27 mouse cellular contexts compared by ENCODE assay signal in genomic region chr1:35836552-35836951, GRCm38 (mm10).
"Had no signal": no experiment of that assay in that cellular context is flagged by ENCODE, and none has a peak within 500 bp of the region (broad histone marks: within the 10 kb centered on the region; RNA-seq: fewer than 3 reads in every experiment).

No protein-coding gene starts in this region.

- ATAC-seq: forebrain, embryonic 16.5 days; hindbrain, embryonic 16.5 days; inflammation-experienced regulatory T-cells, adult 6 months; intestine, embryonic 15.5 days; intestine, postnatal 0 days had no signal

- H3K4me2 ChIP-seq: heart, embryonic 11.5 days; heart, embryonic 13.5 days; heart, embryonic 15.5 days; hindbrain, embryonic 12.5 days; hindbrain, embryonic 14.5 days; intestine, embryonic 15.5 days; limb, embryonic 12.5 days; liver, embryonic 11.5 days had no signal

- H3K4me1 ChIP-seq: heart, embryonic 15.5 days; hindbrain, embryonic 12.5 days; intestine, embryonic 15.5 days; limb, embryonic 10.5 days; limb, embryonic 12.5 days had no signal

- H3K36me3 ChIP-seq: heart, embryonic 13.5 days; heart, embryonic 15.5 days; hindbrain, embryonic 10.5 days; hindbrain, embryonic 12.5 days; intestine, embryonic 15.5 days; limb, embryonic 10.5 days; limb, embryonic 12.5 days had no signal

- H3K4me3 ChIP-seq: gastrocnemius, adult 2 months; heart, adult 2 months; heart, embryonic 13.5 days; heart, embryonic 15.5 days; hindbrain, embryonic 10.5 days; hindbrain, embryonic 12.5 days; intestine, embryonic 15.5 days; layer of hippocampus, adult 2 months; left cerebral cortex, adult 2 months; limb, embryonic 10.5 days; limb, embryonic 12.5 days had no signal

- H3K27ac ChIP-seq: gastrocnemius, adult 2 months; heart, adult 2 months; heart, embryonic 13.5 days; heart, embryonic 15.5 days; hindbrain, embryonic 10.5 days; hindbrain, embryonic 12.5 days; hindbrain, embryonic 14.5 days; intestine, embryonic 15.5 days; kidney, postnatal 0 days; layer of hippocampus, adult 2 months; left cerebral cortex, adult 2 months; limb, embryonic 10.5 days; limb, embryonic 12.5 days; liver, embryonic 14.5 days had no signal

- H3K9me3 ChIP-seq: heart, embryonic 13.5 days; heart, embryonic 15.5 days; hindbrain, embryonic 12.5 days; intestine, embryonic 15.5 days; limb, embryonic 10.5 days had no signal

- DNase-seq: gastrocnemius, adult 2 months; gastrocnemius, postnatal 10 days; gastrocnemius, postnatal 25 days; heart, adult 2 months; heart, postnatal 14 days; heart, postnatal 4 days; kidney, adult 18-20 months; kidney, postnatal 25 days; kidney, postnatal 4 days had no signal

- H3K9ac ChIP-seq: heart, embryonic 13.5 days; heart, embryonic 15.5 days; hindbrain, embryonic 12.5 days; hindbrain, embryonic 14.5 days; intestine, embryonic 15.5 days; limb, embryonic 12.5 days; liver, embryonic 14.5 days had no signal

- H3K27me3 ChIP-seq: heart, embryonic 13.5 days; heart, embryonic 15.5 days; hindbrain, embryonic 12.5 days; intestine, embryonic 15.5 days; limb, embryonic 12.5 days had no signal
